Mouse (Mus musculus): Measurements from ENCODE around the gene Traf4. TPM values are rescaled to one million over a fixed set of nuclear protein-coding genes. Genes with fewer than 3 reads are reported as not detected.

Traf4 gene
- polyA plus RNA-seq, 1 experiment from 2014 or later: 79.7 TPM

Small RNA genes lying within 50 kb of the gene (microRNA-seq; reads per million reads assigned to microRNA genes)
- not detected for gene Mir7653

Other genes starting within 250 kb of the Traf4 start
- gene Sez6, start 234.8 kb downstream of the Traf4 start, polyA plus RNA-seq (2014; fragmentation: Nextera tagmentation; extraction: Ambion mirVana): 7.2 and 8.6 TPM in 2 replicates
- 15.5 and 18.0 TPM in 2 replicates for gene Phf12, start 182.8 kb downstream of the Traf4 start, polyA plus RNA-seq (2014; fragmentation: Nextera tagmentation; extraction: Ambion mirVana)
- 17.4 and 18.0 TPM in 2 replicates for gene Dhrs13, start 133.3 kb downstream of the Traf4 start, polyA plus RNA-seq (2014; fragmentation: Nextera tagmentation; extraction: Ambion mirVana)
- 52.7 and 57.6 TPM in 2 replicates for gene Flot2, start 127.7 kb downstream of the Traf4 start, polyA plus RNA-seq (2014; fragmentation: Nextera tagmentation; extraction: Ambion mirVana)
- 39.0 and 39.6 TPM in 2 replicates for gene Eral1, start 85.2 kb downstream of the Traf4 start, polyA plus RNA-seq (2014; fragmentation: Nextera tagmentation; extraction: Ambion mirVana)
- gene Fam222b, start 70.9 kb downstream of the Traf4 start, polyA plus RNA-seq (2014; fragmentation: Nextera tagmentation; extraction: Ambion mirVana): 26.5 and 26.6 TPM in 2 replicates
- gene Nek8, start 11.1 kb upstream of the Traf4 start, polyA plus RNA-seq (2014; fragmentation: Nextera tagmentation; extraction: Ambion mirVana): 6.4 and 7.1 TPM in 2 replicates
- 7.9 and 8.5 TPM in 2 replicates for gene Tlcd1, start 11.1 kb upstream of the Traf4 start, polyA plus RNA-seq (2014; fragmentation: Nextera tagmentation; extraction: Ambion mirVana)
- 1,223 and 1,245 TPM in 2 replicates for gene Rpl23a, start 18.0 kb upstream of the Traf4 start, polyA plus RNA-seq (2014; fragmentation: Nextera tagmentation; extraction: Ambion mirVana)
- gene Rab34, start 22.8 kb upstream of the Traf4 start, polyA plus RNA-seq (2014; fragmentation: Nextera tagmentation; extraction: Ambion mirVana): 54.7 and 55.1 TPM in 2 replicates
- gene Proca1, start 27.8 kb upstream of the Traf4 start, polyA plus RNA-seq (2014; fragmentation: Nextera tagmentation; extraction: Ambion mirVana): 0.99 and 1.0 TPM in 2 replicates
- 55.0 and 58.5 TPM in 2 replicates for gene Sdf2, start 80.2 kb upstream of the Traf4 start, polyA plus RNA-seq (2014; fragmentation: Nextera tagmentation; extraction: Ambion mirVana)
- gene Supt6, start 80.4 kb upstream of the Traf4 start, polyA plus RNA-seq (2014; fragmentation: Nextera tagmentation; extraction: Ambion mirVana): 25.2 and 25.5 TPM in 2 replicates
- gene 2610507B11Rik, start 96.2 kb upstream of the Traf4 start, polyA plus RNA-seq (2014; fragmentation: Nextera tagmentation; extraction: Ambion mirVana): 61.2 and 70.4 TPM in 2 replicates
- gene BC030499, start 125.3 kb upstream of the Traf4 start, polyA plus RNA-seq (2014; fragmentation: Nextera tagmentation; extraction: Ambion mirVana): 0.27 and 0.37 TPM in 2 replicates
- 51.5 and 57.1 TPM in 2 replicates for gene Spag5, start 135.9 kb upstream of the Traf4 start, polyA plus RNA-seq (2014; fragmentation: Nextera tagmentation; extraction: Ambion mirVana)
- 1.0 and 1.3 TPM in 2 replicates for gene Aldoc, start 157.4 kb upstream of the Traf4 start, polyA plus RNA-seq (2014; fragmentation: Nextera tagmentation; extraction: Ambion mirVana)
- 50.9 and 56.3 TPM in 2 replicates for gene Pigs, start 162.8 kb upstream of the Traf4 start, polyA plus RNA-seq (2014; fragmentation: Nextera tagmentation; extraction: Ambion mirVana)
- 63.4 and 71.7 TPM in 2 replicates for gene Unc119, start 177.9 kb upstream of the Traf4 start, polyA plus RNA-seq (2014; fragmentation: Nextera tagmentation; extraction: Ambion mirVana)
- gene Foxn1, start 221.0 kb upstream of the Traf4 start, polyA plus RNA-seq (2014; fragmentation: Nextera tagmentation; extraction: Ambion mirVana): not detected in 2 replicates